Mouse (Mus musculus) small intestine, adult 2 months (tissue): ENCODE measurements around the gene BC051142.
"Not testable (repeated sequence)": the region's sequence is repeated elsewhere in the genome, so short reads cannot be mapped to it uniquely, and the experiment has no call there.

Source experiments
- CTCF ChIP-seq: fragments of 200-500 bp; IDR thresholded peaks from 2 replicates; pipeline ENCODE4 v1.5.1; 2012; ENCODE audit warnings: low read depth, mild to moderate bottlenecking, control low read depth, inconsistent platforms, low read length, moderate library complexity, mixed read lengths; ENCODE audit not compliant: insufficient replicate concordance, insufficient read length; ENCODE audit errors: extremely low read depth
- POLR2A ChIP-seq: fragments of 200-500 bp; IDR thresholded peaks from 2 replicates; pipeline ENCODE4 v1.6.1; 2012; ENCODE audit warnings: low read depth, mild to moderate bottlenecking, control low read depth, inconsistent platforms, low read length, moderate library complexity

DNA sequence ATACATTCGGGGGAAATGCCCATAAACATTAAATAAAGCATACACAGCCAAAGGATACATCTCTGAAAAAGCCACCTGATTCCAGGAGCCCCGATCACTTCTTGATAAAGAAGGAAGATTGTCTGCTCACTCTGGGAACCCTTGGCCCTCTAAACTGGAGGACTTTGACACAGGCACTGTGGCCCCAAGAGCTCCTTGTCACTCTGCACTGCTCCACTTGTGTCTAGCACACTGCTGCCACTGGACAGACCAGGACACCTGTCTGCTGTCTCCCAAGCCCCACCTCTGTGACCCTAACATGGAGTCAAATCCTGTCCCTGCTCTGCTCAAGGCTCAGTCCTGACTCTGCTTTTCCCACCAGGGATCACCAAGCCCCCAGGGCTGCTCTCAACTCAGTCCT is 96.5 kb downstream of the BC051142 start:
- TF ChIP-seq CTCF = not testable (repeated sequence)
- peak; percentile 41; the same call in 1 of the 2 replicates for TF ChIP-seq POLR2A
